Mouse (Mus musculus): ENCODE data around the gene Micu1.
"Not testable (repeated sequence)": the region's sequence is repeated elsewhere in the genome, so short reads cannot be mapped to it uniquely, and the experiment has no call there.

Micu1 gene

GRCm38 (mm10) chr10:59702207-59703032 lies at the start of gene Micu1:
TSS of gene Micu1 (plus strand) at chr10:59702477.
- ATAC-seq (ENCODE audit: low TSS enrichment): peak; percentile 98

GRCm38 (mm10) chr10:59656799-59657198 lies 45.5 kb upstream of the Micu1 start:
- no peak for ATAC-seq (ENCODE audit: low TSS enrichment)

- no peak for ATAC-seq (ENCODE audit: low TSS enrichment)
Observed at GRCm38 (mm10) chr10:59664765-59665164, 37.5 kb upstream of the Micu1 start.

- ATAC-seq (ENCODE audit: low TSS enrichment): peak; percentile 44; the same call in 1 of the 2 replicates
Observed at GRCm38 (mm10) chr10:59665503-59666291, 36.6 kb upstream of the Micu1 start.

GRCm38 (mm10) chr10:59667377-59667776 lies 34.9 kb upstream of the Micu1 start:
- ATAC-seq (ENCODE audit: low TSS enrichment): peak; percentile 44

GRCm38 (mm10) chr10:59668491-59668890 lies 33.8 kb upstream of the Micu1 start:
- ATAC-seq (ENCODE audit: low TSS enrichment): no peak

- no peak for ATAC-seq (ENCODE audit: low TSS enrichment)
Observed at GRCm38 (mm10) chr10:59677836-59678235, 24.4 kb upstream of the Micu1 start.

- ATAC-seq (ENCODE audit: low TSS enrichment): no peak
Observed at GRCm38 (mm10) chr10:59679189-59679588, 23.1 kb upstream of the Micu1 start.

- not testable (repeated sequence) for ATAC-seq (ENCODE audit: low TSS enrichment)
Observed at GRCm38 (mm10) chr10:59685586-59685985, 16.7 kb upstream of the Micu1 start.

- ATAC-seq (ENCODE audit: low TSS enrichment): no peak
Observed at GRCm38 (mm10) chr10:59687126-59687525, 15.2 kb upstream of the Micu1 start.

- ATAC-seq (ENCODE audit: low TSS enrichment): no peak
Observed at GRCm38 (mm10) chr10:59689836-59690235, 12.4 kb upstream of the Micu1 start.

GRCm38 (mm10) chr10:59692441-59692840 lies 9.8 kb upstream of the Micu1 start:
- ATAC-seq (ENCODE audit: low TSS enrichment): no peak

- ATAC-seq (ENCODE audit: low TSS enrichment): no peak
Observed at GRCm38 (mm10) chr10:59694104-59694503, 8.2 kb upstream of the Micu1 start.

GRCm38 (mm10) chr10:59699516-59699915 lies 2.8 kb upstream of the Micu1 start:
- ATAC-seq (ENCODE audit: low TSS enrichment): no peak

- peak; percentile 11; the same call in 1 of the 2 replicates for ATAC-seq (ENCODE audit: low TSS enrichment)
Observed at GRCm38 (mm10) chr10:59701805-59702204, 472 bp upstream of the Micu1 start.

- ATAC-seq (ENCODE audit: low TSS enrichment): peak; percentile 24; the same call in 1 of the 2 replicates
Observed at GRCm38 (mm10) chr10:59703060-59703760, 933 bp downstream of the Micu1 start.

- ATAC-seq (ENCODE audit: low TSS enrichment): no peak
Observed at GRCm38 (mm10) chr10:59706991-59707546, 4.8 kb downstream of the Micu1 start.

GRCm38 (mm10) chr10:59707595-59707994 lies 5.3 kb downstream of the Micu1 start:
- no peak for ATAC-seq (ENCODE audit: low TSS enrichment)

GRCm38 (mm10) chr10:59709281-59709680 lies 7.0 kb downstream of the Micu1 start:
- ATAC-seq (ENCODE audit: low TSS enrichment): no peak

- no peak for ATAC-seq (ENCODE audit: low TSS enrichment)
Observed at GRCm38 (mm10) chr10:59710246-59710645, 8.0 kb downstream of the Micu1 start.

GRCm38 (mm10) chr10:59712062-59712461 lies 9.8 kb downstream of the Micu1 start:
- no peak for ATAC-seq (ENCODE audit: low TSS enrichment)

- no peak for ATAC-seq (ENCODE audit: low TSS enrichment)
Observed at GRCm38 (mm10) chr10:59720017-59720416, 17.7 kb downstream of the Micu1 start.
